Mouse (Mus musculus): ENCODE results near the gene Slc25a13. TPM values are rescaled to one million over a fixed set of nuclear protein-coding genes. Genes with fewer than 3 reads are reported as not detected.

Slc25a13 gene
- total RNA-seq, 2 experiments from 2014 or later = 27.5 to 38.8 TPM

DNA sequence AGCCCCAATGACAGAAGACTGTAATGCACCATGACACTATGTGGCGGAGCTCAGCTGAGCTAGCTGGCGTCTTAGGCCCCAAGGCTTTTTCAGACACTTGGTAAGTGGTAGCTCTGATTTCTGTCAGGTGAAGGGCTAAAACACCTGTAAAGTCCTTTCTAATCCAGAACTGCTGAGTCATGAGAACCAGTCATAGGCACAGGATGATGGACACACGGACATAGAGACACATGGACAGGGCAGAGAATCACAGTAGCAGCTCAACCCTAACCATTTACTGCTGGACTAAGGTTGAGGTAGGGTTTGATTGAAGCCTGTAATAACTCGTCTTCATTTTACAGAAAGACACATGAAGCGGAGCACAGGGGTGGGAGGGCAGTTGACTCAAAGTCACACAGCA is 95.1 kb downstream of the Slc25a13 start:
- no peak for ATAC-seq (replicated peaks; ENCODE audit: poor library complexity)

DNA sequence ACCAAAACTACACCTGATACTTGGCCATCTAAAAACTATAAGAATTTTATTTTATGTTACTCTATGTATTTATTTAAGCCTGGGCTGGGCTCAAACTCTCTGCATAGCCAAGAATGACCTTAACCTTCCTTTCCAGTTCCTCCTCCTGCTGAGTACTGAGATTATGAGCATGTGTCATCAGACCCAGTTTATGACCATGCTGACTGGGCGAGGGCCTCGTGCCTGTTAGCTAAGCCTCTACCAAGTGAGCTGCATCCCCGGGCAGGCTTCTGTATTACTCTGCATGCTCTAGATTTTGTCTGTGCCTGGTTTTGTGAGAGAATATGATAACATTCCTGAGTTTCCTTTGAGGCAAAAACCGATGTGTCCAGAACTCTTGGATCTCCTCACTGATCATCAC is 96.1 kb downstream of the Slc25a13 start:
- no peak for ATAC-seq (replicated peaks; ENCODE audit: poor library complexity)

DNA sequence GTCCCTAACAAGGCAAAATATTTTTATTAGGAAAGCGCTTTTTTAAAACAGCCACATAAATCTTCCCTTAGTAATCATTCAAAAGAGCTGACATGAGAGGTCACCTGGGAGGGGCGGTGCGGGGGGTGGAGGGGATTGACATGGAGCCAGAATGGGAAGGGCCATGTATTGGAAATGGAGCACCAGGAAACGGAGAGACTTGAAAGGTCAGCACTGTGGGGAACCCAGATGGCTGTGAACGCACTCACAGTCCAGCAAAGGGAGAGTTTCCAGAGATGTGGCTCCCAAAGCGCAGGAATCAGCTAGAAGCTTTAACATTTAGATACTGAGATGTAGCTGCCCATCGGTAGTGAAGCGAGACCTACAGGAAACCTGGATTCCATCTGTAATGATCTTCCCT is 101.2 kb downstream of the Slc25a13 start:
- ATAC-seq (replicated peaks; ENCODE audit: poor library complexity) = no peak

DNA sequence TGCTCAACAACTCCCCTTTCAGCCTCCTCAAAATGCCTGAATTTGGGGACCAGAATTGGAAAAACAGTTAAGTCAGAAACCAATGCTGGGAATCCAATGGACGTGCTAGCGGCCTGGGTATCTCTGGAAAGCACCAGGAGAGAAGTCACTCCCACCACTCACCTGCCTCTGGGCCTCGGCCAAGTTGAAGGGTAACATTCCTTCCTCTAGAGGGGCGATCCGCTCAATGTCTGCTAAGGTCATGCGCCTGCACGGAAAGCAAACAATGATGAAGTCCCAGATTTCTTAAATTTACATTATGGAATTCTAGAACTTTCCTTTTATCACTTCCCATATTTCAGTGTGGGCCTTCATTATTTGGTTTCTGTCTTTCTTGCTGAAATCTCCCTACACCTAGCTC is 103.2 kb downstream of the Slc25a13 start:
- ATAC-seq (replicated peaks; ENCODE audit: poor library complexity) = no peak

DNA sequence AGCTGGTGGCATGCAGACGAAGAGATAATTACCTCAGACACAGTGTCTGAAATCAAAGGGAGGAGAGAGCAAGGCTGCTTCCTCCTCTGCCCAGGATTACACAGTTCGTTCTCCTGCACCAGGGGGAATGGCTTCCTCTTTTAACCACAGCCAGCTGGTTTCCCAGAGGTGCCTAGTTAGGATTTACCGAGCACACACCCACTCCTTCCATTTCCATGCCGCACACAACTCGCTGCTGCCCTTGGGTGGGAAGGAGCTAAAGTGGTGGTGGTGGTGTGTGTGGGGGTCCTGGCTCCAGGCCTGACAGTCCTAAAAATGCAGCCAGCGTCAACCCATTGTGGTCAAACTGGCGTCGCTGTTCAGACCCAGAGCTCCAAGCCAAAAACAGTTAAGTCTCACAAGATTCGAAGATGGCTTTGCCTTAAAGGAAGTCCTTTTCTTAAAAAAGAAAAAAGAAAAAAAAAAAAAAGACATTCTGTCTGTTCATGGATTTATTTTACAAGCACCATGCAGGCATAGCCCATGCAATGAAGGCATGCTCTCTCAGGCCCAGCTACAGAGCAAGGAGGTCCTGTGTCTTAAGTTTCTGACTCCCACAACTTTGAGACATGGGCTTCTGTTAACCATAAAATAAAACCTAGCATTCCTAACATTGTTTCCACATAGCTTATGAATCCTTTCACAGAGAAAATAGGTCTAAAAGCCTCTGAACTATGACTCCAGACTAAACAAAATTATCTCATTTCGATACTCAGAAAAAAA is 104.0 kb downstream of the Slc25a13 start:
- ATAC-seq (replicated peaks; ENCODE audit: poor library complexity) = 0 out of 2 replicates have a peak, but pooled peaks have one; percentile 17

DNA sequence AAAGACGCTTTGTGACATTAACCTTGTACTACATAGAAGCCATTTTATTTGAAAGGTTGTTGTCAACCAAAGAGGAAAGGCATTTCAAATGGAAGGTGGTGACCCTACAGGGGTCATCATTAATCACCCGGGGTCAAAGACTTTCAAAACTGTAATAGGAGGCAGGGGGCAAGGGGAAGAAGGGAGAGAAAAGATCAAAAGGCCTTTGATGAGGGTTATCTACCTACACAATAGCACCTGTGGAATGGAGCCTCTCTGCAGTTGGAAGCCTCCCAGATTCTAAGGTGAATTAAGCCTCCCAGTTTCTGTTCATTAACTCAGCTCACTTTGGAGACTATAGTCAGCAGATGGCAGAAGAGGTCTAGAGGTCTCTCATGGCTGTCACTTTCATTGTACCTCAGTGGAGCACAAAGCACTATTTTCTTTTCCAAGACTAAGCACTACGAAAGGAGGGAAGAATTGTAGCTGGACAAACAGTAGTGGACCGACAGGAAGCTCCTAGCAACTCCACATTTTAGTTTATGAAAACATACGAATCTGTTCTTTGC is 109.5 kb downstream of the Slc25a13 start:
- no peak for ATAC-seq (replicated peaks; ENCODE audit: poor library complexity)

DNA sequence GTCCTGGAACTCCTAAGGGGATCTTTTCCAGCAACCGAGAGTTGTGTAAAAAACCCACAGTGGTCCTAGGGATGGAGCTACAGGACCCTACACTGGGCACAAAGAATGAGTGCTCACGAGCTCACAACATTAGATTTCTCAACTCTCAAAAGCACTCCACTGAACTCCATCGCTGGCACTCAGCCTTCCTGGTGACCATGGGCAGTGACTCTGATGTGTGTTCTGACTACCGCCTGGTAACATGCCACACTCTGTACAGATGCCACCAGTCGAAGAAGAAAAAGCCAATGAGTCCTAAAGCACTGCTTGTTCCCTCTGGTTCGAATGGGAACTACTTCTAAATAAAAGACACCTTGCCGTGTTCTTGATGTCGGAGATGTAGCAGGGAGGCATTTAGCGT is 111.4 kb downstream of the Slc25a13 start:
- ATAC-seq (replicated peaks; ENCODE audit: poor library complexity) = no peak

DNA sequence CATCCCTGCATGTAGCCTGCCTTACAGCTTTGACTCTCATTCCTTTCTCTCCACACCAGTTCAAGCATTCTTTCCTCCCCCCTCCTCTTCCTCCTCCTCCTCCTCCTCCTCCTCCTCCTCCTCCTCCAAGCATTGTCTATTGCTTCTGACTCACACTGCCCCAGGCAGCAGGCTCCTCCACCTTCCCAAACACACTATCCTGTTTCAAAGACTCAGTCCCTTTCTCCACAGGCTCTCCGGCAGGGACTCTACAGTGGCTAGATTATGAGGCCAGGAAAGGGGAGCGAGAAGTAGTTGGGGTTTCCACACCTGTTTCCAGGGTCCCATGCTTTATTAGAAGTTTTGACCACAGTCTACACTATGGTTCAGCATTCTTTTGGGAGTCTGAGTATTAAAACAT is 113.5 kb downstream of the Slc25a13 start:
- ATAC-seq (replicated peaks; ENCODE audit: poor library complexity) = no peak

DNA sequence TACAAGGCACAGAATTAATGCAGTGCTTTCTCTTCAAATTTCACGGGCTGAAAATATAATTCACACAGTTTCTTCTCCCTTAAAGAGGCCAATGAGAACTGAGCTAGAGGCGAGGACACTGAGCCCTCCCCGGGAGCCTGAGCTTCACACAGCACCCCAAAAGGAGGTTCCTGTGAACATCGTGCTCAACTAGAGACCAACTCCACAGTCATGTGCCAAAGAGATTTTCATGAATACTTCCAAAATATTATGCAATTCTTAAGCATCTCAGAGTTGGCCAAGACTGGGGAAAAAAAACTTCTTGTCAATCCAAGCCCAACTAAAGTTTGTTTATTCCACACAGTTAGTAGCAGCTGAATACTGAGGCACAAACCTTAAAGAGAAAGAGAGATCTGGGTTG is 115.4 kb downstream of the Slc25a13 start:
- ATAC-seq (replicated peaks; ENCODE audit: poor library complexity) = no peak

DNA sequence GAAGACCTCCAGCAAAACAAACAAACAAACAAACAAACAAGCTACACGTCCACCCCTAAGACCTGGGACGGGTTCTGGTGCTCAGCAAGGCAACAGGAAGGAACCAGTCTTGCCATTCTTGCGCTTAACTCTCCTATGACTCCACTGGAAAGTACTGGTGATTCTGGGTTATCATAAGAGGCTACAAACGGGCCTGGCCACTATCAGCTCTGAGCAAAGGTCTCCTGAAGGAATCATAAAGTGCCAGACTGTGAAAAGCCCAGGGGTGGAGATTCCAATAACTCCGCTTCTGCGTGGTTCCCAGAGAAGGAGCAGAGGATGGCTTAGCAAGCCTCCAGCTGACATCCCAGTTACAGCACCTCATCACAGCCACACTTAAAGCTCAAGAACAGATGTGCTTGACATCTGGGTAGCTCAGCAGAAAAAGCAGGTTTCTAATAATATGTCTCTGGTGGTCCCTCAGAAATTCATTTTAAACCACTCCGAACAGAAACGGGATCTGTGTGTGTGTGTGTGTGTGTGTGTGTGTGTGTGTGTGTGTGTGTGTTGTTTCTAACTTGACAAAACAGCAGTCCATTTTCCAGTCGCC is 116.0 kb downstream of the Slc25a13 start:
- ATAC-seq (replicated peaks; ENCODE audit: poor library complexity) = no peak

DNA sequence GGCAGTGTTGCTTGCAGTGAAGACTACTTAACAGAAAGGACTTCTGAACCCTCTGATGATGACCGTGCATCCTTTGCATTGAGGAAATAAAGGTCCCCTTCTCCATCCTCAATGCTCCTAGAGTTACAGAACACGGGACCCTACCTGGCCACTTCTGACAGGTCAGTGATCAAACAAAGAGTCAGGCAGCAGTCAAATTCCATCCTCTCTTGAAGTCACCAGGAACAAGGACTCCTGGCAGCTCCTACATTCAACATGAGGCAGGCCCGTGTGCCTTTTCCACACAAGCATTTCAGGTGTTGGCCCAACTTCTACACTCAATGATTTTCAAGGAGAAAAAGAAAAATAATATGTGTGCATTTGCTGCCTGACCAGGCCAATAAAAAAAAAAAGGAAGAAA is 123.0 kb downstream of the Slc25a13 start:
- ATAC-seq (replicated peaks; ENCODE audit: poor library complexity) = no peak

DNA sequence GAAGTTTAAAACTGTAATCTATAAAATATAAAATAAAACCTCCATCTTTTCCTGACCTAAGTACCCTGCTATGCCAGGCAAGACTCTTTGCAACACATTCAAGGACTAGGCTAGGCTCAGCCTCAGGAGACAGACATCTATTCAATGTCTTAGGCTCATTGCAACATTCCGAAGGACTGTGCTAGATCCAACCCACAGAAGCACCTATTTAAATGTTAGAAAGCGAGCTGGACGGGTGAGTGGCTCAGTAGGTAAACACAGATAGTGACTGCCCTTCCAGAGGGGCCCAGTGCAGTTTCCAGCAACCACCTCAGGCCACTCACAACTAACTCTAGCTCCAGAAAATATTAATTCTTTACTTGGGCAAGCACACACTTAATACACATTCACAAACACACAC is 123.5 kb downstream of the Slc25a13 start:
- ATAC-seq (replicated peaks; ENCODE audit: poor library complexity) = no peak

DNA sequence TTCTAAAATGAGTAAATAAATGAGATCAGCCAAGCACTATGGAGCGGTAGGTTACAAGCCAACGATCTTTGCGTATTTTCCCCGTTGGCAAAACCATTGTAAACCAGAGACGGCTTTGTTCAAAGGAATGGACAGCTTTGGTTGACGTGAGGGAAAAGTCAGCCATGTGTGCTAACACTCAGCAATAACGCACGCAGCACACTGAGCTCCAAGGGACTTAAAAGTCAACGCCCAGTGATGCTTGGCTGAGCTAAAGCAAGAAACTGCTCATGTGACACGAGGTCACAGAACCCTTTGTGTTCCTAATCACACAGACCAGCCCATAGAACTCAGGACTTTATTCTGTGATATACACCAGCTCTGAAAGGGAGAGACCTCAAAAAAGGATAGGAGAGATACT is 124.5 kb downstream of the Slc25a13 start:
- ATAC-seq (replicated peaks; ENCODE audit: poor library complexity) = no peak

DNA sequence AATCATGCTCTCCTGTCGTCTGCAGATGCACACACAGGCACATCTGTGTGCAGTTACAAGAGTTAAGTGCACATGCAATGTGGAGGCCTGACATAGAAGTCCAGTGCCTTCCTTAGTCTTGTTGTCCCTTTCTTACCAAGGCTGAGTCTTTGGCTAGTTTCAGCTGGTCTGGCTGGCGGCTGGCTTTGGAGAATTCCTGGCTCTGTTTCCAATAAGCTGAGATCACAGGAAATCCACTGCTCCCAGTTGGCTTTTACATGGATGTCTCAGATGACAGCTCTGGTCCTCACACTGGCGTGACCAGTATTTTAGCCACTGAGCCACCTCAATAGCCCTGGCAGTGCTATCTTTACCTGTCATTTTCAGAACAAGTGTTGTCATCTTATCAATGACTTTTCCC is 126.0 kb downstream of the Slc25a13 start:
- ATAC-seq (replicated peaks; ENCODE audit: poor library complexity) = no peak

DNA sequence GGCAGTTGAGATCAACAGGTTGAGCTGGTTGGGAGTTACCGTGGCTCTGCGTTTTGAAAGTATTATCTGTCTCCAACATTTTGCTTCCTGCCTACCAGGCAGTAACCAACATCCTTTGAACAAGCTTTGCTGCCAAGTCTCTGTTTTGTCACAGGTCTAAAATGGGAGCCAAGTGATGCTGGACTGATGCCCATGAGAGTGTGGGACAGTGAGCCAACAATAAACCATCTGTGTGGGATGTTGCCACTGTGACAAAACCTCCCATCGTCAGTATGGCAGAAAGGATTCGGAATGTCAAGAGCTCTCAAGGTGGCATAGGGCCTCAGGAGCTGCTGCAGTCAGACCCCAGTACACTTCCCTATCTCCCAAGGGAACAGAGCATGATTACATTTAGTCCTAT is 128.8 kb downstream of the Slc25a13 start:
- no peak for ATAC-seq (replicated peaks; ENCODE audit: poor library complexity)

DNA sequence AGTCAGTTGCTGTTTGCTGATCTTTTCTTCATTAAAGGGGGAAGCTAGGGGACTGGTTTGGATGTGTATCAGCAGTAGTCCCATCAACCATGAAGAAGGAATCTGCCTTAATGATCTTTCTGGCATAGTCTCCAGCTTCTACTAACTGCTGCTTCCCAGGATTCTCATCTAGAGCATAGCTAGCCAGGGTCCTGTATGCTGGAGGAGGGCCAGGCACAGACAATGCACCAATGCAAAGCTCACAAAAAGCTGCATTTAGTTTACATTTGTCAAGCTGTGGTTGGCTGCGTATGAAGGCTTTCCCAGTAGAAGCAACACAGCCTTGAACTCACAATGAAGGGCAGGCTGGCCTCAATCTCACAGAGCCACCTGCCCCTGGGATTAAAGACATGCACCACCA is 136.5 kb downstream of the Slc25a13 start:
- no peak for ATAC-seq (replicated peaks; ENCODE audit: poor library complexity)

DNA sequence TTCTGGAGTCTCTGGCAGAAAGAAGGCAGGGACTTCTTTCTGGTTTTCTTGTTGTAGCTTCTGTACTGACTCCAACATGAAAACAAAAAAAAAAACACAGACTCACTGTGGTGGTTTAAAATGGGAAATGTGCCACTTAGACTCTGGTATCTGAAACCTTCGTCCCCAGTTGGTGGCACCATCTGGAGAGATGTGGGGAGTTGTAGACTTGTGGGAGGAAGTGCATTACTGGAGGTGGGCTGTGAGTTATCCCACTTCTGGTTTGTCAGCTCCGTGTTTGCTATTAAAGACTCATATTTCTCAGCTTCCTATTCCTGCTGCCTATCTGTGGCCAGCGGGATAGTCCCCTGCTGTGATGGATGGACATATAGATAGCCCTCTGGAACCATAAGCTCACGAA is 139.7 kb downstream of the Slc25a13 start:
- peak; percentile 34 for ATAC-seq (replicated peaks; ENCODE audit: poor library complexity)

DNA sequence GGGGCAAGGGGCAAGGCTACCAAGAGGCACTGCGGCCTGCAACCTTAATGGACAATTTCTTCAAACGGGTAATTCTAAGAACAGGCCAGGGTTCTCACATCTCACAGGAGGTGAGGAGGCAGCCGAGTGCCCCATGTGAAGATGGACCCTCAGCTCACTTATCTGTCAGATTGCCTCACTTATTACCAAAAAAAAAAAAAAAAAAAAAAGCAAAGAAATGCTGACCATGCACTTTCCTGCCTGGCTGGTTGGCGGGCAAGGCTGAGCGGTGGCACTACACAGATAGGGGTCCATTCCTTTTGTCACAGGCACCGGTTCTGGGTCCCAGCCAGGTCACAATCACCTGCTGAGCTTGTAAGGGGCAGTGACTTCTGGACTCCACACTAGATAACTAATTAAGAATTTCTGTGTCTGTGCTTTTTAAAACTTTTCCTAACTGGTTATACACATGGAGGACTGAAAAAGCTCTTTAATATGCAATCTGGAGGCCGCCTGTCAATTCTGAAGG is 141.0 kb downstream of the Slc25a13 start:
- no peak for ATAC-seq (replicated peaks; ENCODE audit: poor library complexity)

DNA sequence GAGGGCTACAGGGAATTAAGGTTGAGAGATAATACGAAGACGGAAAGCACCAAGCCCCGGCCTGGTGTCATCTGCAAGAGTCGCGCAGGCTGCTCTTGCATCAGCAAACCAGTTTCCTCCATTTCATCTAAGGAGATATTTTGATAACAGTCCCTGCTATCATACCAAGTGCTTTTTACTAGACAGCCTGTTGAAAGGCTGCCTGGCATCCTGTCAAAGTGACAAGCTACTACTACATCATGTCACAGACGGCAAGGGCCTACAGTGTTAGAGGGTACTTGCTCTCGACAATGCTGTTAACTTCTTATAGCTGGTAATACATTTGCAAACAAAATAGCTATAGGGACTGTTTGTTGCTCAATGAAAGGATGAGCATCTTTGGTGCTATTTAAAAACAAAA is 145.9 kb downstream of the Slc25a13 start:
- no peak for ATAC-seq (replicated peaks; ENCODE audit: poor library complexity)

DNA sequence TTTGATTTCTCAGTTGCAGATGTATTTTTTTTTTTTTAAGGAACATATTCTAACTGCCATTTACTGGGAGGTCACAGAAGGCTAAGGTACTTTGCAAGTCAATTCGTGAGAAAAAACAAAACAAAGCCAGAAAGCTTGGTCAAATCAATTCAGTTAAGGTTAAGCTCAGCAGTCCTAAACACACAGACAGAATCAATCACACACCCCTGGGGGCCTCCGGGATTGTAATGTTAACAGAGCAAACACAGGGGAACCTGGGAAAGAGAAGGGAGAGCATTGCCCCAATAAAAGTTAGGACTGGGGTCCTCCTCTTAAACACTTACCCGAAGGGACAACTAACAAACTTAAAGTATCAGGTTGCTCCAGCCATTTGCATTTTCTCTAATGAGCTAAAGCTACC is 147.0 kb downstream of the Slc25a13 start:
- ATAC-seq (replicated peaks; ENCODE audit: poor library complexity) = no peak

DNA sequence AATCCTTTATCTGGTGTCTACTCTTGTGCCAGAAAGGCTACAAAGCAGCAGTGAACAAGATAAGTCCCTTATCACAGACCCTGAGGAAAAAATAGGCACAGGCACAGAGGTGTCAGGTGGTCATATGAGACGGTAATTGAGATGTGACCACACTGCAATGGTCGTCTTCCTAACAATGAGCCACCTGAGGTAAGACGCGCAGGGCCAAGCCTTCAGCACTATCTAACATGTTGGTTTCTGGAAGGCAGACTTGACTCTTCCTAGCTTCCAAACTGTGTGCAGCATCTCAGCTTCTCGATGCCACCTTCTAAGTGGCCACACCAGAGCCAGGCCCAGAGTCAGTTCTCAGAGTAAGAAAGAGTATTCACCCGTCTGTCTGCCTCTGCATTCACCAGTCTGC is 149.8 kb downstream of the Slc25a13 start:
- no peak for ATAC-seq (replicated peaks; ENCODE audit: poor library complexity)

DNA sequence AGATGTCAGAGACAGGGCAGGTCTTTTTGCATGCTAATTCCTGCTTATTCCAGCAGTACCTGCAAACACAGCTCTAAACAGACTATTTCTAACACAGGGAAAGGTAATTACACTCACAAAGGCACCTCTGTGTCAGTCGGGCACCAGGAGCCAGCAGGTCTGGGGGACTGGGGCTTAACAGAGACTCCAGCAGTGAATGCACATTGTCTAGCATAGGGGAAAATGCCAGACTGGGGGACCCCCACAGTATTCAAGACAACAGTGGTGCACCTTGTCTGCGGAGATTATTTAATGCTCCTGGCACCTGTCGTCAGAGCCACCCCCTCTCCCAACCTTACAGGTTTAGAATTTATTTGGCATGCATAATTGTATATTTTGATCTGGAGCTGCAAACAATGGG is 158.4 kb downstream of the Slc25a13 start:
- no peak for ATAC-seq (replicated peaks; ENCODE audit: poor library complexity)
